Mouse (Mus musculus) retina, postnatal 1 day (tissue): ENCODE data around the gene Prpf19.

Experiments used
- DNase-seq: peaks from one replicate; pipeline ENCODE4 v3.0.0-alpha.2; 2012

Prpf19 gene

GRCm38 (mm10) chr19:10895016-10895528 lies at the start of gene Prpf19:
Prpf19 (plus strand) TSS chr19:10895231.
- DNase-seq: peak; percentile 99

- DNase-seq: no peak
Observed at GRCm38 (mm10) chr19:10845454-10845853, 49.6 kb upstream of the Prpf19 start.

GRCm38 (mm10) chr19:10846150-10846549 lies 48.9 kb upstream of the Prpf19 start:
- no peak for DNase-seq

- peak; percentile 75 for DNase-seq
Observed at GRCm38 (mm10) chr19:10847311-10848087, 47.5 kb upstream of the Prpf19 start.

- DNase-seq: no peak
Observed at GRCm38 (mm10) chr19:10855422-10855821, 39.6 kb upstream of the Prpf19 start.

GRCm38 (mm10) chr19:10856520-10856919 lies 38.5 kb upstream of the Prpf19 start:
- peak; percentile 30 for DNase-seq

- peak; percentile 21 for DNase-seq
Observed at GRCm38 (mm10) chr19:10860072-10860497, 34.9 kb upstream of the Prpf19 start.

- no peak for DNase-seq
Observed at GRCm38 (mm10) chr19:10866351-10866750, 28.7 kb upstream of the Prpf19 start.

- DNase-seq: no peak
Observed at GRCm38 (mm10) chr19:10867946-10868622, 26.9 kb upstream of the Prpf19 start.

GRCm38 (mm10) chr19:10868623-10869141 lies 26.3 kb upstream of the Prpf19 start:
- DNase-seq: peak; percentile 49

- peak; percentile 92 for DNase-seq
Observed at GRCm38 (mm10) chr19:10869241-10869885, 25.7 kb upstream of the Prpf19 start.

GRCm38 (mm10) chr19:10869886-10870527 lies 25.0 kb upstream of the Prpf19 start, which contains the start of gene Tmem132a:
Tmem132a (minus strand) TSS chr19:10869940.
- DNase-seq: no peak

GRCm38 (mm10) chr19:10870676-10871075 lies 24.4 kb upstream of the Prpf19 start:
- DNase-seq: no peak

GRCm38 (mm10) chr19:10871328-10871961 lies 23.6 kb upstream of the Prpf19 start:
- DNase-seq: no peak

- no peak for DNase-seq
Observed at GRCm38 (mm10) chr19:10878201-10878837, 16.7 kb upstream of the Prpf19 start.

- peak; percentile 15 for DNase-seq
Observed at GRCm38 (mm10) chr19:10880085-10880974, 14.7 kb upstream of the Prpf19 start.

- DNase-seq: no peak
Observed at GRCm38 (mm10) chr19:10880975-10881425, 14.0 kb upstream of the Prpf19 start.

GRCm38 (mm10) chr19:10881426-10882154 lies 13.4 kb upstream of the Prpf19 start, which contains the start of gene Tmem109:
Tmem109 (minus strand) TSS chr19:10882001.
- DNase-seq: peak; percentile 98

- DNase-seq: no peak
Observed at GRCm38 (mm10) chr19:10892201-10892600, 2.8 kb upstream of the Prpf19 start.

- no peak for DNase-seq
Observed at GRCm38 (mm10) chr19:10895708-10896107, 677 bp downstream of the Prpf19 start.
